Mouse (Mus musculus) limb, embryonic 10.5 days (tissue): ENCODE data around the gene Sugct. TPM values are rescaled to one million over a fixed set of nuclear protein-coding genes. Genes with fewer than 3 reads are reported as not detected.

ENCODE experiments used
- DNase-seq: peaks from one replicate; pipeline ENCODE4 v3.0.0-alpha.2; 2017; ENCODE audit warnings: low spot score
- H3K27ac ChIP-seq: fragments of 300-500 bp; sonication (generic); 2 replicates; pipeline ENCODE4 v1.5.1; 2016; ENCODE audit warnings: mild to moderate bottlenecking
- H3K27me3 ChIP-seq: fragments of 300-500 bp; sonication (generic); 2 replicates; pipeline ENCODE4 v1.6.1; 2016; ENCODE audit warnings: low read depth, mild to moderate bottlenecking; ENCODE audit not compliant: poor library complexity, severe bottlenecking
- H3K36me3 ChIP-seq: fragments of 300-500 bp; sonication (generic); 2 replicates; pipeline ENCODE4 v1.6.1; 2016; ENCODE audit warnings: mild to moderate bottlenecking, moderate library complexity
- H3K4me1 ChIP-seq: fragments of 300-500 bp; sonication (generic); 2 replicates; pipeline ENCODE4 v1.6.1; 2016
- H3K4me3 ChIP-seq: fragments of 300-500 bp; sonication (generic); 2 replicates; pipeline ENCODE4 v1.5.1; 2016; ENCODE audit warnings: mild to moderate bottlenecking, moderate library complexity
- H3K9me3 ChIP-seq: fragments of 300-500 bp; sonication (generic); replicated peaks from 2 replicates; pipeline ENCODE4 v1.6.1; 2016; ENCODE audit warnings: mild to moderate bottlenecking
- WGBS: fragments of 180-500 bp; shearing (Covaris S2); methylation state at CpG from one replicate; pipeline ENCODE4 v1.1.7; 2016; 5-methylcytosine and 5-hydroxymethylcytosine counted together
- polyA plus RNA-seq: library from polyadenylated mRNA; unstranded; fragments of >200 nt; fragmentation: Nextera tagmentation; extraction: Ambion mirVana; gene quantifications from 2 replicates; pipeline ENCODE4 v1.2.1, GENCODE M21; 2016

The Sugct gene
- polyA plus RNA-seq, 1 experiment from 2014 or later, result 3.6 TPM

- no peak for DNase-seq
These were observed 655.6 kb downstream of the Sugct start for GRCm38 (mm10) chr13:17039727-17040126.

GRCm38 (mm10) chr13:17038341-17038740, 657.0 kb downstream of the Sugct start:
- 92% methylated on average over 4 of the region's 4 CpGs for WGBS
- H3K36me3 ChIP-seq, result no peaks in the 10 kb centered on the region
- no peak overlapping the region for H3K4me3 ChIP-seq
- H3K27ac ChIP-seq, result no peak overlapping the region
- DNase-seq, result no peak
- H3K9me3 ChIP-seq, result no peaks in the 10 kb centered on the region
- H3K4me1 ChIP-seq, result peaks cover 6% of the 10 kb centered on the region; the same call in 1 of the 2 replicates
- H3K27me3 ChIP-seq, result no peaks in the 10 kb centered on the region

More at GRCm38 (mm10) chr13:17039727-17040126, 655.6 kb downstream of the Sugct start:
- Histone ChIP-seq H3K4me3 (no peak overlapping the region), H3K27me3 (no peaks in the 10 kb centered on the region), H3K36me3 (no peaks in the 10 kb centered on the region), H3K4me1 (peaks cover 6% of the 10 kb centered on the region; the same call in 1 of the 2 replicates), H3K9me3 (no peaks in the 10 kb centered on the region), H3K27ac (no peak overlapping the region)
- WGBS, result 78% methylated on average over 2 of the region's 2 CpGs

- no peak for DNase-seq
- Histone ChIP-seq H3K27me3 (no peaks in the 10 kb centered on the region), H3K27ac (no peak overlapping the region), H3K36me3 (no peaks in the 10 kb centered on the region), H3K4me3 (no peak overlapping the region), H3K4me1 (peaks cover 6% of the 10 kb centered on the region; the same call in 1 of the 2 replicates), H3K9me3 (no peaks in the 10 kb centered on the region)
- WGBS, result 91% methylated on average over 3 of the region's 3 CpGs
These were observed 657.5 kb downstream of the Sugct start for GRCm38 (mm10) chr13:17037899-17038298.

GRCm38 (mm10) chr13:17030761-17031160, 664.6 kb downstream of the Sugct start:
- Histone ChIP-seq H3K4me3 (no peak overlapping the region), H3K27ac (no peak overlapping the region), H3K4me1 (peaks cover 10% of the 10 kb centered on the region), H3K9me3 (no peaks in the 10 kb centered on the region), H3K36me3 (no peaks in the 10 kb centered on the region), H3K27me3 (no peaks in the 10 kb centered on the region)
- WGBS, result 82% methylated on average over 1 of the region's 1 CpGs
- DNase-seq, result no peak

GRCm38 (mm10) chr13:17028595-17028994, 666.8 kb downstream of the Sugct start:
- WGBS, result 32% methylated on average over 3 of the region's 3 CpGs
- H3K9me3 ChIP-seq, result no peaks in the 10 kb centered on the region
- no peaks in the 10 kb centered on the region for H3K27me3 ChIP-seq
- no peak overlapping the region for H3K4me3 ChIP-seq
- no peak overlapping the region for H3K27ac ChIP-seq
- peak; percentile 50 for DNase-seq
- peaks cover 10% of the 10 kb centered on the region for H3K4me1 ChIP-seq
- H3K36me3 ChIP-seq, result no peaks in the 10 kb centered on the region

GRCm38 (mm10) chr13:17027846-17028529, 667.4 kb downstream of the Sugct start:
- H3K4me1 ChIP-seq, result peaks cover 10% of the 10 kb centered on the region
- H3K27ac ChIP-seq, result no peak overlapping the region
- DNase-seq, result no peak
- WGBS, result 90% methylated on average over 4 of the region's 4 CpGs
- H3K9me3 ChIP-seq, result no peaks in the 10 kb centered on the region
- no peaks in the 10 kb centered on the region for H3K36me3 ChIP-seq
- H3K27me3 ChIP-seq, result no peaks in the 10 kb centered on the region
- no peak overlapping the region for H3K4me3 ChIP-seq

- H3K36me3 ChIP-seq, result no peaks in the 10 kb centered on the region
- no peak for DNase-seq
- no peak overlapping the region for H3K4me3 ChIP-seq
- WGBS, result 37% methylated on average over 2 of the region's 2 CpGs
- no peak overlapping the region for H3K27ac ChIP-seq
- no peaks in the 10 kb centered on the region for H3K27me3 ChIP-seq
- no peaks in the 10 kb centered on the region for H3K9me3 ChIP-seq
- peaks cover 10% of the 10 kb centered on the region for H3K4me1 ChIP-seq
These were observed 668.4 kb downstream of the Sugct start for GRCm38 (mm10) chr13:17027001-17027400.

GRCm38 (mm10) chr13:16996464-16996863, 698.9 kb downstream of the Sugct start:
- 83% methylated on average over 2 of the region's 2 CpGs for WGBS
- Histone ChIP-seq H3K36me3 (no peaks in the 10 kb centered on the region), H3K4me1 (no peaks in the 10 kb centered on the region), H3K27ac (no peak overlapping the region), H3K4me3 (no peak overlapping the region), H3K9me3 (no peaks in the 10 kb centered on the region), H3K27me3 (no peaks in the 10 kb centered on the region)
- DNase-seq, result no peak

- no peaks in the 10 kb centered on the region for H3K4me1 ChIP-seq
- WGBS, result 87% methylated on average over 3 of the region's 3 CpGs
- H3K27me3 ChIP-seq, result no peaks in the 10 kb centered on the region
- H3K27ac ChIP-seq, result no peak overlapping the region
- no peak overlapping the region for H3K4me3 ChIP-seq
- H3K36me3 ChIP-seq, result no peaks in the 10 kb centered on the region
- no peaks in the 10 kb centered on the region for H3K9me3 ChIP-seq
- DNase-seq, result no peak
These were observed 700.0 kb downstream of the Sugct start for GRCm38 (mm10) chr13:16995321-16995720.

- 80% methylated on average over 6 of the region's 6 CpGs for WGBS
- Histone ChIP-seq H3K27ac (no peak overlapping the region), H3K4me1 (no peaks in the 10 kb centered on the region), H3K9me3 (no peaks in the 10 kb centered on the region), H3K4me3 (no peak overlapping the region), H3K36me3 (no peaks in the 10 kb centered on the region), H3K27me3 (no peaks in the 10 kb centered on the region)
- no peak for DNase-seq
These were observed 717.6 kb downstream of the Sugct start for GRCm38 (mm10) chr13:16977743-16978142.

GRCm38 (mm10) chr13:16971277-16971676, 724.1 kb downstream of the Sugct start:
- no peaks in the 10 kb centered on the region for H3K27me3 ChIP-seq
- H3K4me1 ChIP-seq, result no peaks in the 10 kb centered on the region
- no peak overlapping the region for H3K4me3 ChIP-seq
- no peaks in the 10 kb centered on the region for H3K36me3 ChIP-seq
- no peak overlapping the region for H3K27ac ChIP-seq
- DNase-seq, result no peak
- H3K9me3 ChIP-seq, result no peaks in the 10 kb centered on the region
- 86% methylated on average over 2 of the region's 2 CpGs for WGBS

- Histone ChIP-seq H3K27me3 (no peaks in the 10 kb centered on the region), H3K9me3 (no peaks in the 10 kb centered on the region), H3K4me3 (no peak overlapping the region), H3K27ac (no peak overlapping the region), H3K4me1 (no peaks in the 10 kb centered on the region), H3K36me3 (no peaks in the 10 kb centered on the region)
- 88% methylated on average over 5 of the region's 5 CpGs for WGBS
- DNase-seq, result no peak
These were observed 726.4 kb downstream of the Sugct start for GRCm38 (mm10) chr13:16968995-16969394.

- Histone ChIP-seq H3K4me3 (no peak overlapping the region), H3K4me1 (no peaks in the 10 kb centered on the region), H3K27me3 (no peaks in the 10 kb centered on the region), H3K27ac (no peak overlapping the region), H3K36me3 (no peaks in the 10 kb centered on the region), H3K9me3 (no peaks in the 10 kb centered on the region)
- WGBS, result 73% methylated on average over 4 of the region's 4 CpGs
- DNase-seq, result no peak
These were observed 730.4 kb downstream of the Sugct start for GRCm38 (mm10) chr13:16964823-16965475.
